Mouse (Mus musculus) embryonic facial prominence, embryonic 15.5 days (tissue): ENCODE data around the gene Epm2a. TPM values are rescaled to one million over a fixed set of nuclear protein-coding genes. Genes with fewer than 3 reads are reported as not detected.
"Not testable (repeated sequence)": the region's sequence is repeated elsewhere in the genome, so short reads cannot be mapped to it uniquely, and the experiment has no call there.

Experiments
- ATAC-seq: fragments of 200-750 bp; cut with Nextera tagmentation; 2 replicates; pipeline ENCODE4 v1.8.0; 2017; ENCODE audit warnings: low read depth, moderate TSS enrichment; ENCODE audit not compliant: insufficient number of reproducible peaks, low FRiP score, low TSS enrichment
- H3K27ac ChIP-seq: fragments of 300-500 bp; sonication (generic); replicated peaks from 2 replicates; pipeline ENCODE4 v1.5.1; 2015; ENCODE audit warnings: mild to moderate bottlenecking, inconsistent platforms
- H3K27me3 ChIP-seq: fragments of 300-500 bp; sonication (generic); 2 replicates; pipeline ENCODE4 v1.6.1; 2015; ENCODE audit warnings: inconsistent platforms
- H3K36me3 ChIP-seq: fragments of 300-500 bp; sonication (generic); 2 replicates; pipeline ENCODE4 v1.6.1; 2015; ENCODE audit warnings: mild to moderate bottlenecking, inconsistent platforms
- H3K4me1 ChIP-seq: fragments of 300-500 bp; sonication (generic); 2 replicates; pipeline ENCODE4 v1.6.1; 2015; ENCODE audit warnings: inconsistent platforms
- H3K4me2 ChIP-seq: fragments of 300-500 bp; sonication (generic); replicated peaks from 2 replicates; pipeline ENCODE4 v1.6.1; 2015; ENCODE audit warnings: mild to moderate bottlenecking, inconsistent platforms
- H3K4me3 ChIP-seq: fragments of 300-500 bp; sonication (generic); replicated peaks from 2 replicates; pipeline ENCODE4 v1.5.1; 2015; ENCODE audit warnings: mild to moderate bottlenecking, inconsistent platforms
- H3K9ac ChIP-seq: fragments of 300-500 bp; sonication (generic); 2 replicates; pipeline ENCODE4 v1.6.1; 2015; ENCODE audit warnings: inconsistent platforms
- H3K9me3 ChIP-seq: fragments of 300-500 bp; sonication (generic); replicated peaks from 2 replicates; pipeline ENCODE4 v1.6.1; 2016; ENCODE audit warnings: inconsistent platforms
- WGBS: fragments of 180-500 bp; shearing (Covaris S2); methylation state at CpG from one replicate; pipeline ENCODE4 v1.1.7; 2015; 5-methylcytosine and 5-hydroxymethylcytosine counted together
- polyA plus RNA-seq: library from polyadenylated mRNA; unstranded; fragments of >200 nt; fragmentation: Nextera tagmentation; extraction: Ambion mirVana; gene quantifications from 2 replicates; pipeline ENCODE4 v1.2.1, GENCODE M21; 2015

Epm2a gene
- polyA plus RNA-seq, 1 experiment from 2014 or later = 0.12 TPM

- Histone ChIP-seq H3K9ac (no peak overlapping the region), H3K4me3 (no peak overlapping the region), H3K4me1 (no peaks in the 10 kb centered on the region), H3K27me3 (no peaks in the 10 kb centered on the region), H3K27ac (no peak overlapping the region), H3K4me2 (no peak overlapping the region), H3K36me3 (no peaks in the 10 kb centered on the region), H3K9me3 (no peaks in the 10 kb centered on the region)
- ATAC-seq = no peak
- WGBS = 73% methylated on average over 18 of the region's 18 CpGs
Measured at GRCm38 (mm10) chr10:11344536-11345468, 1.6 kb downstream of the Epm2a start.

- ATAC-seq, H3K4me1 ChIP-seq, H3K27ac ChIP-seq, H3K9me3 ChIP-seq, H3K27me3 ChIP-seq, H3K9ac ChIP-seq, H3K4me3 ChIP-seq, H3K36me3 ChIP-seq, H3K4me2 ChIP-seq: not testable (repeated sequence)
- 69% methylated on average over 3 of the region's 3 CpGs for WGBS
Measured at GRCm38 (mm10) chr10:11350243-11350974, 7.2 kb downstream of the Epm2a start.

DNA sequence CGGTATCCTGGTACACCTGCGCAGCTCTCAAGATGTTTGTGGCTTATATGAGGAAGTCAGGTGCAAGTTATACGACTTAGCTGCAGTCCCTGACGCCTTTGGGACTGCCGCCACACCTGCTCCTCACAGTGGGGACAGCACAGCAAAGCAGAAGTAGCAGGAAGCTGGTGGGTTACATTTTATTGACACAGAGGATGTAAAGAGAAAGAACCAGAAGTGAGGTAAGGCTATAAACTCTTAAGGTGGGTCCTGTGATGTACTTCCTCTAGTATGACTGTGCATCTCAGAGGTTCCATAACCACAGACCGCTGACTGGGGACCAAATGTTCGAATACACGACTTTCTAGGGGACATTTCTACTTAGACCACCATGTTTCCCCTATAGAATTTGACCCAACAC, 11.4 kb downstream of the Epm2a start:
- no peaks in the 10 kb centered on the region for H3K27me3 ChIP-seq
- 91% methylated on average over 8 of the region's 8 CpGs for WGBS
- H3K36me3 ChIP-seq = no peaks in the 10 kb centered on the region
- no peak overlapping the region for H3K9ac ChIP-seq
- H3K4me3 ChIP-seq = no peak overlapping the region
- ATAC-seq = no peak
- no peaks in the 10 kb centered on the region for H3K9me3 ChIP-seq
- no peaks in the 10 kb centered on the region for H3K4me1 ChIP-seq
- H3K4me2 ChIP-seq = no peak overlapping the region
- no peak overlapping the region for H3K27ac ChIP-seq

DNA sequence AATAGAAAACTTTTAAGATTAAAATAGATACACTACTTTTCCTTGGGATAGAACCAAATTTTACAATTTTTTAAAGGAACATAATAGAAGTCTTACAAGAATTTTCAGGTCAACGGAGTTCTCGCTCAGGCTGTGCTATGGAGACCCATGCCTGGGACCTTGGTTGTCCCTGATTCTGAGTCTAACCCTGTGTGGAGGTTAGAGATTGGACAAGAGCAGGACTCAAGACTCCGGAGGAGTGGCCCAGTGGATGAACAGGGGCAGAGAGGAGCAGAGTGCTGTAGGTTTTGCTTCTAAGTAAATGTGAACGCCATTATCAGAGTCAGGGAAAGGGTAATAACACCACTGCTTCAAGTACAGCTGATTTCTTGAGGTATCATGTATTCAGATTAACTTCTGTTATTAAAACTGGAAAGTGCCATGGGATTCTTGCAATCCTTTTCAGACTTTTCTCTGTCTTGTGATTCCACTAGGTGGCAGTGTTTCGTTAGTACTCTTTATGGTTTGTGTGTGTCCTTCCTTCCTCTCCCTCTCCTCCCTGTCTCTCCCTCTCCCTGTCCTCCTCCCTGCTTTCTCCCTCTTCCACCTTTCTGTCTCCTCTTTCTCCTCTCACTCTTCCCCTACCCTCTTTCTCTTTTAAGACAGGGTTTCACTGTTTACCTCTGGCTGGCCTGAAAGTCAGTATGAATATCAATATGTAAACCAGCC, 18.9 kb downstream of the Epm2a start:
- 63% methylated on average over 5 of the region's 5 CpGs for WGBS
- no peak for ATAC-seq
- no peak overlapping the region for H3K27ac ChIP-seq
- H3K9me3 ChIP-seq = no peaks in the 10 kb centered on the region
- no peak overlapping the region for H3K4me2 ChIP-seq
- H3K27me3 ChIP-seq = no peaks in the 10 kb centered on the region
- no peaks in the 10 kb centered on the region for H3K4me1 ChIP-seq
- no peak overlapping the region for H3K9ac ChIP-seq
- H3K4me3 ChIP-seq = no peak overlapping the region
- H3K36me3 ChIP-seq = no peaks in the 10 kb centered on the region

GRCm38 (mm10) chr10:11362896-11363487, 19.8 kb downstream of the Epm2a start:
- Histone ChIP-seq H3K36me3 (no peaks in the 10 kb centered on the region), H3K4me1 (no peaks in the 10 kb centered on the region), H3K9ac (no peak overlapping the region), H3K9me3 (no peaks in the 10 kb centered on the region), H3K4me3 (no peak overlapping the region), H3K27ac (no peak overlapping the region), H3K4me2 (no peak overlapping the region), H3K27me3 (no peaks in the 10 kb centered on the region)
- WGBS = 63% methylated on average over 12 of the region's 12 CpGs
- ATAC-seq = no peak

- 72% methylated on average over 2 of the region's 2 CpGs for WGBS
- no peak overlapping the region for H3K27ac ChIP-seq
- H3K36me3 ChIP-seq = no peaks in the 10 kb centered on the region
- H3K9me3 ChIP-seq = no peaks in the 10 kb centered on the region
- H3K4me1 ChIP-seq = no peaks in the 10 kb centered on the region
- H3K4me2 ChIP-seq = no peak overlapping the region
- no peak for ATAC-seq
- no peak overlapping the region for H3K4me3 ChIP-seq
- no peaks in the 10 kb centered on the region for H3K27me3 ChIP-seq
- H3K9ac ChIP-seq = no peak overlapping the region
Measured at GRCm38 (mm10) chr10:11381302-11381701, 38.1 kb downstream of the Epm2a start.

- ATAC-seq = no peak
- WGBS = 87% methylated on average over 5 of the region's 5 CpGs
- no peak overlapping the region for H3K4me2 ChIP-seq
- H3K4me1 ChIP-seq = no peaks in the 10 kb centered on the region
- H3K27me3 ChIP-seq = no peaks in the 10 kb centered on the region
- H3K9ac ChIP-seq = no peak overlapping the region
- H3K9me3 ChIP-seq = no peaks in the 10 kb centered on the region
- H3K27ac ChIP-seq = no peak overlapping the region
- no peak overlapping the region for H3K4me3 ChIP-seq
- H3K36me3 ChIP-seq = no peaks in the 10 kb centered on the region
Measured at GRCm38 (mm10) chr10:11410926-11411325, 67.7 kb downstream of the Epm2a start.

DNA sequence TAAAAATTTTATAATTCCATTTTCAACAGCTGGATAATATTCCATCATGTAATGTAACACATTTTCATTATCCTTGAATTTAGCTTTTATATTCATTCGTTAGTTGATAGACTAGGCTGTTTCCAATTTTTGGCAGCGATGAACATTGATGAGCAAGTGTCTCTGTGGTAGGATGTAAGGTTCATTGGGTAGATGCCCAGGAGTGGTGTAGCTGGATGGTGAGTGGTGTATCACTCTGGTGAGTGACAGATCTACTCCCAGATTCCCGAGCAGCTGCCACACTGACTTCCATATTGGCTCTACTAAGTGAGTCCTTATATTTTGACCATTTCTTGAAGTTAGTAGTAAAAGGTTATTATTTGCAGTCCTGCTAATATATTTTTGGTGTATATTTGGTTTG, 76.9 kb downstream of the Epm2a start:
- H3K4me2 ChIP-seq = no peak overlapping the region
- no peaks in the 10 kb centered on the region for H3K9me3 ChIP-seq
- no peaks in the 10 kb centered on the region for H3K36me3 ChIP-seq
- ATAC-seq = no peak
- no peak overlapping the region for H3K9ac ChIP-seq
- no peak overlapping the region for H3K4me3 ChIP-seq
- WGBS = 90% methylated on average over 3 of the region's 3 CpGs
- H3K27ac ChIP-seq = no peak overlapping the region
- H3K4me1 ChIP-seq = no peaks in the 10 kb centered on the region
- H3K27me3 ChIP-seq = no peaks in the 10 kb centered on the region

DNA sequence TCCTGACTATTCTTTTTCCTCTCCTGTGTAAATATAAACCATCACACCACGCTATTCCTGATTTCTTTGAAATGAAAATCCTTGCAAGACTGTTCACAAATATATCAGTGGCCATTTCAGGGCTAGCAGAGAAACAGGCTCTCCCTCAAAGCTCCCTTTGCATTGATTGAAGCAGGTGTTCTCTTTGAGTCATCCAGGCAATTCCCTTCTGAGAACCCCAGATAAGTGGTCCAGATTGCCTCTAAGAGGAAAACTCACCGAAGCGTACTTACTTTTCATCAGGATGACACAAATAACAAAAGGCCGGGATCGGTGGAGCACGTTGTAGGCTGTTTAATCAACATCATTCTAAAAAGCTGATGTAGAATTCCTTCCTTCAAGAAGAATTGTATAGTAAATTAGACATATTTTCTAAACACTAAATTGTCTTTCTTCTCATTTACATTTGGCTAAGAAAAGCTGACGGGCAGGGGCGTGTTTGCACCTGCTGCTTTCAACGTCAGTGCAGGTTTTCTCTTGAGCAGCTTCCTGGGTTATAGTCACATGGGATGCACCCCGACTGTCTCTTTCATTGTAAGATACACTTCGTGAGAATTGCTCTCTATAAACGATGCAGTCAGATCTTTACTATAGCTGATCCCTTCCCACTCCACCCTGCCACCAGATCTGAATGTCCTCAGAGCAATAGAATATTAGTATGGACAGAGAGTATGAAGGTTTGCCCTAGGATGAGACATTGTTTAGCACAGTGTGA, 86.0 kb downstream of the Epm2a start:
- Histone ChIP-seq H3K4me3 (no peak overlapping the region), H3K27me3 (no peaks in the 10 kb centered on the region), H3K4me1 (no peaks in the 10 kb centered on the region), H3K4me2 (no peak overlapping the region), H3K36me3 (no peaks in the 10 kb centered on the region), H3K27ac (no peak overlapping the region), H3K9me3 (no peaks in the 10 kb centered on the region), H3K9ac (no peak overlapping the region)
- ATAC-seq = no peak
- WGBS = 70% methylated on average over 12 of the region's 12 CpGs

DNA sequence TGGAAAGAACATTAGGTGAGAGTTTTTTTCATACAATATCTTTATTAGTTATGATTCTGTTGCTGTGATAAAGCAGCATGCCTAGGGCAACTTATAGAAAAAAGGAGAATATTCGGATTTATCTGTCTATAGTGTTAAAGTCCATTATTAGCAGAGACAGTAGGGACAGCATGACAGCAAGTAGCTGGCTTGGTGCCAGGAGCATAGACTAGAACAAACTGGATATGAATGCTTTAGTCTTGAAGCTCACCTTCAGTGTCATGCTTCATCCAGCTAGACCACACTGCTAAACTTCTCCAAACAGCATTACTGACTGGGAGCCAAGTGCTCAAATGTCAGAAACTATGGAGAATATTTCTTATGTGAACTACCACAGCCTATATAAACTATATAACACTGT, 93.8 kb downstream of the Epm2a start:
- Histone ChIP-seq H3K4me2 (no peak overlapping the region), H3K9me3 (no peaks in the 10 kb centered on the region), H3K4me3 (no peak overlapping the region), H3K36me3 (no peaks in the 10 kb centered on the region), H3K27me3 (no peaks in the 10 kb centered on the region), H3K4me1 (no peaks in the 10 kb centered on the region), H3K9ac (no peak overlapping the region), H3K27ac (no peak overlapping the region)
- WGBS = 74% methylated on average over 1 of the region's 1 CpGs
- ATAC-seq = no peak
